9 mouse cellular contexts compared by ENCODE assay signal in the genomic region with DNA sequence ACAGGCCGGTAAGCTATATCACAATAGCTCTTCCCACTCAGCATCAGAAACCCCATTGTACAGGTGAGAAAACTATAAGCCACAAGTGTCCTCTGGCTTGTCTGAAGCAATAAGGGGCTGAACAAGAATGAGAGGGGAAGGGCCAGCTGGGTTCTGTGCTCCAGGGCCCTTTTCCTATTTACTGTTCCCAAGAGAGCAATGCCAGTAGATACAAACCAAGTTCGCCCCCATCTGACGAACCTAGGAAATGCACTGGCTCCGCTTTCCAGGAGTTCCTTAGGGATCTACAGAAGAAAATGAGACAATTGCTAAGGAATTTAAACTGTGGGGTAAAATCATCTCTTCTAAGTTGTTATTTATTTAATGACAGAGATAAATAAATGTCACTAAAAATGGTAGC. TPM values are rescaled to one million over a fixed set of nuclear protein-coding genes. Genes with fewer than 3 reads are reported as not detected.
DNase-seq lines count a peak whose midpoint lies in the region; ATAC-seq and TF ChIP-seq lines count a peak whose summit lies in the region.
"Had no signal": no experiment of that assay in that cellular context is flagged by ENCODE, and none has a peak within 500 bp of the region (broad histone marks: within the 10 kb centered on the region; RNA-seq: fewer than 3 reads in every experiment).

No protein-coding gene starts in this region.

- no peak overlapping the region for H3K4me3 ChIP-seq in cerebellum, adult 2 months (replicated peaks; ENCODE audit: insufficient read depth, low read depth, low read length)
- no peak overlapping the region for H3K4me3 ChIP-seq in hindbrain, postnatal 0 days (ENCODE audit: low read length)
- H3K4me3 ChIP-seq: hindbrain, embryonic 15.5 days had no signal

- peak; percentile 36; the same call in 1 of the 2 replicates for TF ChIP-seq CTCF in cerebellum, adult 2 months (IDR thresholded peaks at IDR 0.05; ENCODE audit: borderline replicate concordance, insufficient read depth, low read depth, low read length)
- TF ChIP-seq CTCF in hindbrain, postnatal 0 days (IDR thresholded peaks at IDR 0.05; ENCODE audit: low read depth): peak; percentile 71

- TF ChIP-seq POLR2A in cerebellum, adult 2 months (IDR thresholded peaks at IDR 0.05; ENCODE audit: borderline replicate concordance, insufficient read depth, low read length): no peak

- H3K36me3 ChIP-seq in hindbrain, postnatal 0 days (ENCODE audit: insufficient read depth, low read length): no peaks in the 10 kb centered on the region
- H3K36me3 ChIP-seq: hindbrain, embryonic 15.5 days had no signal

- H3K27ac ChIP-seq in cerebellum, adult 2 months (ENCODE audit: insufficient read depth, low read length): no peak overlapping the region
- no peak overlapping the region for H3K27ac ChIP-seq in hindbrain, postnatal 0 days
- H3K27ac ChIP-seq: hindbrain, embryonic 15.5 days had no signal

- no peak overlapping the region for H3K9ac ChIP-seq in hindbrain, postnatal 0 days (replicated peaks; ENCODE audit: low read length)
- H3K9ac ChIP-seq: hindbrain, embryonic 15.5 days had no signal

- no peaks in the 10 kb centered on the region for H3K4me1 ChIP-seq in cerebellum, adult 2 months (ENCODE audit: control insufficient read depth, insufficient read depth, low read length)
- H3K4me1 ChIP-seq in hindbrain, postnatal 0 days (ENCODE audit: insufficient read depth, low read length): no peaks in the 10 kb centered on the region
- H3K4me1 ChIP-seq: hindbrain, embryonic 15.5 days had no signal

- ATAC-seq in hindbrain, postnatal 0 days: no peak

- H3K27me3 ChIP-seq in cerebellum, adult 2 months (ENCODE audit: control insufficient read depth, insufficient read depth, low read length): no peaks in the 10 kb centered on the region
- no peaks in the 10 kb centered on the region for H3K27me3 ChIP-seq in hindbrain, postnatal 0 days (ENCODE audit: insufficient read depth, low read length)
- H3K27me3 ChIP-seq: hindbrain, embryonic 15.5 days had no signal

- H3K9me3 ChIP-seq in hindbrain, postnatal 0 days (ENCODE audit: low read length): no peaks in the 10 kb centered on the region
- H3K9me3 ChIP-seq: hindbrain, embryonic 15.5 days had no signal

- DNase-seq in cerebellum, adult 2 months: peak; percentile 3 to 20
- no peak for DNase-seq in cerebellum, adult 11-12 months
- DNase-seq in NIH3T3 (ENCODE audit: low read depth): peak; percentile 65
- DNase-seq in embryo, embryonic 9.5 days (ENCODE audit: extremely low spot score): peak; percentile 67
- DNase-seq in hindbrain, postnatal 0 days (ENCODE audit: low spot score): peak; percentile 75
- DNase-seq in left cerebral cortex, adult 11 months (ENCODE audit: low spot score): peak; percentile 8
- peak; percentile 42 for DNase-seq in ovary, postnatal 10 days (ENCODE audit: low spot score)
- DNase-seq in thymus, postnatal 36 days: no peak

- H3K4me2 ChIP-seq in hindbrain, postnatal 0 days (ENCODE audit: low read depth, low read length): no peak overlapping the region
- H3K4me2 ChIP-seq: hindbrain, embryonic 15.5 days had no signal

- WGBS in cerebellum, adult 2 months: 36% methylated on average over 4 of the region's 4 CpGs
- 35% methylated on average over 4 of the region's 4 CpGs for WGBS in hindbrain, postnatal 0 days

RNA-seq across cellular contexts. Expression of gene Polr2m, which starts 38.2 kb away (rescaled TPM):
- polyA plus RNA-seq in cerebellum, adult 2 months (2012; rRNA removed): 267 and 305 TPM in 2 replicates
- 187 and 814 TPM in 2 replicates for total RNA-seq in hindbrain, postnatal 0 days (2014; rRNA removed)
- polyA plus RNA-seq in hindbrain, postnatal 0 days (2015; fragmentation: Nextera tagmentation; extraction: Ambion mirVana): 291 and 293 TPM in 2 replicates

Comparison
In these comparisons a context has a peak if more than half of its experiments do, and no peak if none do; other contexts are left out.
1. DNase-seq: peak in cerebellum, adult 2 months (2 of 2), NIH3T3 (single experiment), embryo, embryonic 9.5 days (single experiment), hindbrain, postnatal 0 days (single experiment), left cerebral cortex, adult 11 months (single experiment) and ovary, postnatal 10 days (single experiment); none in cerebellum, adult 11-12 months (single experiment) and thymus, postnatal 36 days (0 of 2).